Mouse (Mus musculus) adrenal gland, adult (tissue): ENCODE data around the gene Gdf10.

Experiments used
- DNase-seq, 2 experiments: peaks; one replicate each; pipeline ENCODE4 v3.0.0; 2022 to 2023; ENCODE audit warnings: low spot score in 1 of 2; ENCODE audit not compliant: inconsistent age in 2 of 2

Gene Gdf10

GRCm38 (mm10) chr14:33933778-33934317 lies 10.5 kb downstream of the Gdf10 start:
- DNase-seq, result peak; percentile 43 to 80

- peak; percentile 69 to 86 for DNase-seq
Observed at GRCm38 (mm10) chr14:33939117-33939516, 15.7 kb downstream of the Gdf10 start.

GRCm38 (mm10) chr14:33940739-33941138 lies 17.4 kb downstream of the Gdf10 start, which contains the start of gene Gdf2:
Gdf2 (plus strand) TSS chr14:33941039.
- no peak for DNase-seq

- DNase-seq, result peak; percentile 77 to 90
Observed at GRCm38 (mm10) chr14:33942222-33942621, 18.8 kb downstream of the Gdf10 start.

GRCm38 (mm10) chr14:33946125-33946524 lies 22.7 kb downstream of the Gdf10 start:
- no peak for DNase-seq

- no peak for DNase-seq
Observed at GRCm38 (mm10) chr14:33952233-33952981, 29.0 kb downstream of the Gdf10 start.

GRCm38 (mm10) chr14:33953761-33954160 lies 30.4 kb downstream of the Gdf10 start, which contains the start of gene Rbp3:
Rbp3 (plus strand) TSS chr14:33954003.
- no peak for DNase-seq

- DNase-seq, result no peak
Observed at GRCm38 (mm10) chr14:33956055-33956454, 32.7 kb downstream of the Gdf10 start.

- DNase-seq, result no peak
Observed at GRCm38 (mm10) chr14:33958186-33958585, 34.8 kb downstream of the Gdf10 start.

GRCm38 (mm10) chr14:33958841-33959240 lies 35.5 kb downstream of the Gdf10 start:
- no peak for DNase-seq

GRCm38 (mm10) chr14:33959341-33959740 lies 36.0 kb downstream of the Gdf10 start:
- peak; percentile 44 to 81 for DNase-seq

- no peak for DNase-seq
Observed at GRCm38 (mm10) chr14:33965675-33966074, 42.3 kb downstream of the Gdf10 start.

GRCm38 (mm10) chr14:33972679-33973078 lies 49.3 kb downstream of the Gdf10 start:
- peak in 1 of 2 experiments; percentile 42 for DNase-seq

- DNase-seq, result no peak
Observed at GRCm38 (mm10) chr14:33974752-33975151, 51.4 kb downstream of the Gdf10 start.

GRCm38 (mm10) chr14:33977748-33978147 lies 54.4 kb downstream of the Gdf10 start:
- DNase-seq, result no peak

- no peak for DNase-seq
Observed at GRCm38 (mm10) chr14:33978604-33979059, 55.2 kb downstream of the Gdf10 start, which contains the start of gene Zfp488. Zfp488 (minus strand) TSS chr14:33978764.
